Mouse (Mus musculus) erythroblast, embryonic 14.5 days (primary cell): ENCODE data around the gene Gzme. TPM values are rescaled to one million over a fixed set of nuclear protein-coding genes. Genes with fewer than 3 reads are reported as not detected.
"Not testable (repeated sequence)": the region's sequence is repeated elsewhere in the genome, so short reads cannot be mapped to it uniquely, and the experiment has no call there.

Source experiments
- H3K27me3 ChIP-seq: 2 replicates; pipeline ENCODE4 v1.6.1; 2012; ENCODE audit warnings: inconsistent platforms; ENCODE audit not compliant: control insufficient read depth
- H3K36me3 ChIP-seq: 2 replicates; pipeline ENCODE4 v1.6.1; 2012; ENCODE audit warnings: mild to moderate bottlenecking, inconsistent platforms; ENCODE audit not compliant: control insufficient read depth
- H3K4me1 ChIP-seq: 2 replicates; pipeline ENCODE4 v1.6.1; 2012; ENCODE audit warnings: inconsistent platforms; ENCODE audit not compliant: control insufficient read depth
- H3K4me3 ChIP-seq: replicated peaks from 2 replicates; pipeline ENCODE3; 2012; ENCODE audit warnings: moderate library complexity, mild to moderate bottlenecking, inconsistent platforms
- H3K9me3 ChIP-seq: 2 replicates; pipeline ENCODE4 v1.6.1; 2012; ENCODE audit warnings: low read length, inconsistent platforms, mixed read lengths; ENCODE audit not compliant: control insufficient read depth
- GATA1 ChIP-seq: IDR thresholded peaks from 2 replicates; pipeline ENCODE4 v1.6.1; 2012; ENCODE audit warnings: low read length, inconsistent platforms, mixed read lengths
- TAL1 ChIP-seq: IDR thresholded peaks from 3 replicates; pipeline ENCODE4 v1.6.1; 2012; ENCODE audit warnings: low read length, inconsistent platforms, mixed read lengths
- polyA plus RNA-seq: library from polyadenylated mRNA; stranded (reverse); fragments of >175 nt; gene quantifications from 2 replicates; pipeline ENCODE4 v1.2.3, GENCODE M21; 2012

Gene Gzme
- polyA plus RNA-seq, result not detected in 2 replicates

GRCm38 (mm10) chr14:56120525-56120924, at the start of gene Gzme:
Gene Gzme, minus strand, starts transcription at chr14:56120625.
- TF ChIP-seq GATA1, result no peak
- TF ChIP-seq TAL1, result no peak
- H3K27me3 ChIP-seq, result no peaks in the 10 kb centered on the region
- H3K9me3 ChIP-seq, result no peaks in the 10 kb centered on the region
- no peak within 1 kb of the TSS for H3K4me3 ChIP-seq
- no peaks in the 10 kb centered on the region for H3K36me3 ChIP-seq
- no peaks in the 10 kb centered on the region for H3K4me1 ChIP-seq

- H3K4me3 ChIP-seq, result no peak overlapping the region
- no peaks in the 10 kb centered on the region for H3K4me1 ChIP-seq
- no peak for TF ChIP-seq TAL1
- TF ChIP-seq GATA1, result no peak
- H3K36me3 ChIP-seq, result no peaks in the 10 kb centered on the region
- no peaks in the 10 kb centered on the region for H3K9me3 ChIP-seq
- H3K27me3 ChIP-seq, result no peaks in the 10 kb centered on the region
These were observed 47.6 kb upstream of the Gzme start for GRCm38 (mm10) chr14:56168009-56168408.

- TF ChIP-seq TAL1 (no peak), GATA1 (no peak)
- H3K27me3 ChIP-seq, result no peaks in the 10 kb centered on the region
These were observed 41.7 kb upstream of the Gzme start for GRCm38 (mm10) chr14:56162109-56162508.

GRCm38 (mm10) chr14:56159479-56159878, 39.1 kb upstream of the Gzme start, which contains the start of gene Gzmg:
Gene Gzmg, minus strand, starts transcription at chr14:56159579.
- not testable (repeated sequence) for H3K4me3 ChIP-seq, H3K4me1 ChIP-seq, H3K9me3 ChIP-seq, H3K27me3 ChIP-seq, H3K36me3 ChIP-seq

More at GRCm38 (mm10) chr14:56162109-56162508, 41.7 kb upstream of the Gzme start:
- Histone ChIP-seq H3K36me3 (no peaks in the 10 kb centered on the region), H3K4me1 (no peaks in the 10 kb centered on the region), H3K9me3 (no peaks in the 10 kb centered on the region), H3K4me3 (no peak overlapping the region)

DNA sequence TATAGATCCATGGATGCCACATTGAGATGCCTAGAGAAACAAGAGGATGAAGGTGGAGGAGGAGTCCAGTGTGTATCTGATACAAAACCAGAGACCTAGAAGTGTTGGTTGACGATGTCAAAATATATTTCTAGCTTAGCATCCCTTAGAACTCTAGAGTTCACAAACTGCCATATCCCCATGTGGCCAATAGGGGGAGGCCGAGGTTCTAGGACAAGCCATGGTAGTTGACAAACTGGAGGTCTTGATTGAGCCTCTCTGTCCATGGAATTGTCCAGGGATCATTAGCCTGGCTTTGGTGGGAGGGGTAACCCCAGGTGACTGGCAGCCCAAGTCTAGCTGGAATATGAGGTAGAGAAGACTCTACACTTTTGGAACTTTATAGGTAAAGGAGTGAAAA, 34.9 kb upstream of the Gzme start:
- H3K4me1 ChIP-seq, result no peaks in the 10 kb centered on the region
- TF ChIP-seq TAL1 (no peak), GATA1 (no peak)

DNA sequence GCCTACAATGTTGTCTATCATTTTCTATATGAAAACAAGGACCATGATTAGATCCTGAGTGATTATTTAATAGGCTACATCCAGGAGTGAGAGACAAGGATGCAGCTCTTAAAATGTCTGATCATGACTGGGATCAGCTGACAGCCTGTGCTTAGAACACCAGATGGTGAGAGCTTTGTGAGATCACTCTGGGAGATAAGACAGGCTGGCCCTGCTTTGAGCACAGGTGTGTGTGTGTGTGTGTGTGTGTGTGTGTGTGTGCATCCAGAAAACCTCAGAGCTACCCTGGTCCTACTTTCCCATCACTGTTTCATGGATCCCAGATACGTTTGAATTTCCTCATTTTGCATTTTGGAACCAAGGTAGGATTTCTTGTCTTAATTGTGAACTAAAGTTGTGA, 13.2 kb upstream of the Gzme start:
- H3K9me3 ChIP-seq, H3K36me3 ChIP-seq, H3K4me1 ChIP-seq, H3K27me3 ChIP-seq, H3K4me3 ChIP-seq: not testable (repeated sequence)

More for the DNA sequence above, 34.9 kb upstream of the Gzme start:
- Histone ChIP-seq H3K9me3 (no peaks in the 10 kb centered on the region), H3K4me3 (no peak overlapping the region), H3K27me3 (no peaks in the 10 kb centered on the region), H3K36me3 (no peaks in the 10 kb centered on the region)

- H3K27me3 ChIP-seq, H3K36me3 ChIP-seq, H3K9me3 ChIP-seq, H3K4me1 ChIP-seq, H3K4me3 ChIP-seq: not testable (repeated sequence)
These were observed 12.1 kb upstream of the Gzme start, which contains the start of gene Gzmd for GRCm38 (mm10) chr14:56132508-56132907. Gene Gzmd, minus strand, starts transcription at chr14:56132608.

DNA sequence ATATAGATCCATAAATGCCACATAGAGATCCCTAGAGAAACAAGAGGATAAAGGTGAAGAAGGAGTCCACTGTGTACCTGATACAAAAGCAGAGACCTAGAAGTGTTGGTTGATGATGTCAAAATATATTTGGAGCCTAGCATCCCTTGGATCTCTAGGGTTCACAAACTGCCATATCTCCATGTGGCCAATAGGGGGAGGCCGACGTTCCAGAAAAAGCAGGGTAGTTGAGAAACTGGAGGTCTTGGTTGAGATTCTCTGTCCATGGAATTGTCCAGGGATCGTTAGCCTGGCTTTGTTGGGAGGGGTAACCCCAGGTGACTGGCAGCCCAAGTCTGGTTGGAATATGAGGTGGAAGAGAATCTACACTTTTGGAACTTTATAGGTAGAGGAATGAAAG, 7.9 kb upstream of the Gzme start:
- no peaks in the 10 kb centered on the region for H3K27me3 ChIP-seq
- no peak overlapping the region for H3K4me3 ChIP-seq
- no peaks in the 10 kb centered on the region for H3K4me1 ChIP-seq
- TF ChIP-seq TAL1, result no peak
- no peak for TF ChIP-seq GATA1
- H3K36me3 ChIP-seq, result no peaks in the 10 kb centered on the region
- no peaks in the 10 kb centered on the region for H3K9me3 ChIP-seq

- TF ChIP-seq GATA1, result no peak
- H3K4me1 ChIP-seq, result no peaks in the 10 kb centered on the region
- no peaks in the 10 kb centered on the region for H3K36me3 ChIP-seq
- no peak overlapping the region for H3K4me3 ChIP-seq
- no peaks in the 10 kb centered on the region for H3K27me3 ChIP-seq
- no peaks in the 10 kb centered on the region for H3K9me3 ChIP-seq
These were observed 3.1 kb upstream of the Gzme start for GRCm38 (mm10) chr14:56123516-56123915.

DNA sequence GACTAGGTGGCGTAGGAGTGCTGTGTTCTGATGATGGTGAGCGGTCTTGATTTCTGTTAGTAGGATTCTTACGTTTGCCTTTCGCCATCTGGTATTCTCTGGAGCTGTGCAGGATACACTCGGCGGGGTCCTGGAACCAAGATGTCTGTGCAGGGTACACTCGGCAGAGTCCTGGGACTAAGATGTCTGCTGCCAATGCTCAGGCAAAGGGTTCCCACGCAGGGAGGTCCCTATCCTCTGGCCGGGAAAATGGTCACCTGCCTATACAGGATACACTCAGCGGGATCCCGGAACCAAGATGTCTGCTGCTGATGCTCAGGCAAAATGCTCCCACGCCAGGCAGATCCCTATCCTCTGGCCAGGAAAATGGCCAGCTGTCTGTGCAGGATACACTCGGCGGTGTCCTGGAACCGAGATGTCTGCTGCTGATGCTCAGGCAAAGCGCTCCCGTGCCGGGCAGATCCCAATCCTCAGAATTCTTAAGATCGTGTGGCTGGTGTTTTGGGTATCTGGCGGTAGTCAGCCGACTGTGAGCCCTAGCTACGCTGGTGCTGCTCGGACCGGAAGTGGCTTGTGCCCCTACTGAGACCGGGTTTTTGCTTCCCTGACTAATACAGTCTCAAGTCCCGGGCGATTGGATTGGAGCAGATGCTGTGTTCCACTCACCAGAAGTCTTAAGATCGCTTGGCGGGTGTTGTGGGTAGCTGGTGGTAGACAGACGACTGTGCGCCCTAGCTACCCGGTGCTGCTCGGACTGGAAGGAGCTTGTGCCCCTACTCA, 4.7 kb downstream of the Gzme start:
- H3K4me3 ChIP-seq, H3K36me3 ChIP-seq, H3K9me3 ChIP-seq, H3K27me3 ChIP-seq, H3K4me1 ChIP-seq: not testable (repeated sequence)
